Mouse (Mus musculus): Measurements from ENCODE around the gene Aloxe3.

Gene Aloxe3

GRCm38 (mm10) chr11:69123693-69124497 lies 1.8 kb upstream of the Aloxe3 start:
- peak; percentile 90 to 91 for DNase-seq (ENCODE audit: low spot score in 2 of 2)

GRCm38 (mm10) chr11:69124498-69124847 lies 1.2 kb upstream of the Aloxe3 start:
- DNase-seq (ENCODE audit: low spot score in 2 of 2) = no peak

DNA sequence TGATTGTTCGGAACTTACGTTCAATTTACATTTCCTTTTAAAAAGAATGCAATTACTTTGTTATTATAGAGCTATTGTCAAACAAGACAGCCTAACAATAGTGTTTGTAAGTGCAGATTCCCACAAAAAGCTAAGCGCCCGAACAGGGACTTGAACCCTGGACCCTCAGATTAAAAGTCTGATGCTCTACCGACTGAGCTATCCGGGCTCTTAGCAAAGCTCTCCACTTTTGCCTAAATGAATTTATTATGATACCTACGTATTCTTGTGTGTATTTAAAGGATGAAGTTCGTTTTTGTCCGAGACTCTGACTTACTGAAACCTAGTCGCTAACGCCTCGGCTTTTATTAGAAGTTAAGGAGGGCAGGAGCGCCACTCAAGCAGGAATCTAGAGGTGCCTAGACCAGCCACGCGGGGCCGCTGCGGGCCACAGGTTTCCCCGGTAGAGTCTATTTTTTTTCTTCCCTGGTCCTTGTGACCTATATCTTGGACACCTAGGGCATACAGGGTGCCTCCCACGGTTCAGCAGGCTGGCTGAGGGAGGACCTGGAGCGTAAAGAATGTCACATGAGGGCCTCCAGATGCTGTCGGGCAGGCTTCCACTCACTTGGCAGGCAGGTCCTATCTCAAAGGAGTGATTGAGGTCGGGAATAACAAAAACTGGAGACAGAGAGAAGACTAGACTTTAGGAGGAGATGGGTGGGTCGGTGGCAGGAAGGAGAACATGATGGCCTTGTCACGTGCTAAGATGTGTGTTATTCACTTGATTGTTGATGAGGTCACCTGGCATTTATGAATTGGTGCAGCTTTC lies 450 bp upstream of the Aloxe3 start:
- peak; percentile 69 to 74 for DNase-seq (ENCODE audit: low spot score in 2 of 2)

DNA sequence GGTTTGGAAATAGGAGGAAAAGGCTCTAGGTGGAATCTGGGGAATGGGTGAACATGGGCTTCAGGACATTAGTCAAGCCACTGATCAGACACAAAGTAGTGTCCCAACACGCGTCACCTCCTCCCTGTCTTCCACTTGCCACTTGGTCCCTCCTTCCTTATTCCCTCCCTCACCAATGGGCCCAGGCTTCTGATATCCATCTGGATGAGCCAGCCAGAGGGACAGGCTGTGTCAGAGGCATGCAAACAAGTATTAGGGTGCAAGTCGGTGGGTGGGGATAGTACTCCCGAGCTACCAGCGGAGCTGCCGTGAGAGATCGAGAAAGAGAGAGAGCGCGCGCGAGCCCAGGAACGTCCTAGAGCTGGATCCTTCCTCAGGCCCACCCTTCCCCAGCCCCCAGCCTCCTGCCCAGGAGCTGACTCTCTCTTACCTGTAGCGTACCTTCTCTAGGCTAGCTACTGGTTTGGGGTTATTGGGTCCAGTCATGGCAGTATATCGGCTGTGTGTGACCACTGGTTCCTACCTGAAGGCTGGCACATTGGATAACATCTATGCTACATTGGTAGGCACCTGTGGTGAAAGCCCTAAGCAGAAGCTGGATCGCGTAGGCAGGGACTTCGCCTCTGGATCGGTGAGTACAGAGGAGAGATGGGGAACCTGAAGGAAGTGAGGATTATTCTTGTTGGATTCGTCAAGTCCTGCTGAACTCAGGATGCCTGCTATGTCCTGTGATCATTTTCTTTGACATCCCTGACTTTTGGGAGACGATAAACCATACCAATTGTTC lies 416 bp downstream of the Aloxe3 start:
- no peak for DNase-seq (ENCODE audit: low spot score in 2 of 2)

DNA sequence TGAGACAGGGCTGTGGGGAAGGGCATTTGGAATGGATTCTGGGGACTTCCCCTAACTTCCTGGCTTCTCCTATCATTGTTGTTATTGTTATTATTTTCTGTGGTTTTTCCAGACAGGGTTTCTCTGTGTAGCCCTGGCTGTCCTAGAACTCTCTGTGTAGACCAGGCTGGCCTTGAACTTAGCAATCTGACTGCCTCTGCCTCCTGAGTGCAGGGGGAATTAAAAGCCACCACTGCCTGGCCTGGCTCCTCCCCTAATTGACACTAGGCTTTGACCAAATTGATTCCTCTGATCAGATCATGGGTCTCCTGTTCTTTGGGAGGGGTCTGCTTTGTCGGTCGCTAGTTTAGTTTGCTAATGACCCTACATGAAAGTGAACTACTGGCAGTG lies 1.0 kb downstream of the Aloxe3 start:
- DNase-seq (ENCODE audit: low spot score in 2 of 2) = no peak

- no peak for DNase-seq (ENCODE audit: low spot score in 2 of 2)
Observed at GRCm38 (mm10) chr11:69128426-69129122, 2.9 kb downstream of the Aloxe3 start.

DNA sequence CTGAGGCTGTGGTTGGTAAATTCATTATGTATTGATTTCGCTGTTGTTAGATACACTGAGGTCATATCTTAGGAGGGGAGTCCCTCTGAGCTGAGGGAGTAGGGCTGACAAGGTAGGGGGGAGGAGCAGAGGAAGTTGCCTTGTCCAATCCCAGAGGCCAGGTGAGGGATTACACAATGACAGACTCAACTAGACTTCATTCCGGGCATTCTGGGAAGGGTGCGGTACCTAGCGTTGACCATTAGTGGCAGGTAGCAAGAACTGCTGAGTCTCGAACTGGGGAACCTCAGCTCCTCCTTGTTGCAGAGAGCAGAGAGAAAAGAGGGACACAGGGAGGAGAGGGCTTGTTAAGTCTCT lies 7.8 kb downstream of the Aloxe3 start:
- DNase-seq (ENCODE audit: low spot score in 2 of 2) = no peak

DNA sequence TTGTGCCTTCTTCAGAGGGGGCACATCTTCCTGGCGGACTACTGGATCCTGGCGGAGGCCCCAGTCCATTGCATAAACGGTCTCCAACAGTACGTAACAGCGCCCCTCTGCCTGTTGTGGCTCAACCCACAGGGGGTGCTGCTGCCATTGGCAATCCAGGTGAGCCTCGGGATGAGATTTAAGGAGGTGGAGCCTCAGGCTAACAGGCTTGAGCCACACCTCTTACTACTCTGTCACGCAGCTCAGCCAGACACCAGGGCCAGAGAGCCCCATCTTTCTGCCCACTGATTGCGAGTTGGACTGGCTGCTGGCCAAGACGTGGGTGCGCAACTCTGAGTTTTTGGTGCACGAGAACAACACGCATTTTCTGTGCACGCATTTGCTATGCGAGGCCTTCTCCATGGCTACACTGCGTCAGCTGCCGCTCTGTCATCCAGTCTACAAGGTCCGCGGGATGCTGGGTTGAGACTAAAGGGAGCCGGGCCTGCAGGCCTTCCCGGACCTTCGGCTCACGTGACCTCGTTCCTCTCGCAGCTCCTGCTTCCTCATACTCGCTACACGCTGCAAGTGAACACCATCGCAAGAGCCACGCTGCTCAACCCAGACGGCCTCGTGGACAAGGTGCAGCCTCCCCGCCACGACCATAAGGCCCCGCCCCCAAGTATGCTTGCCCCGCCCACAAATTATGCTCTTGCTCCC lies 8.4 kb downstream of the Aloxe3 start:
- peak; percentile 84 to 85 for DNase-seq (ENCODE audit: low spot score in 2 of 2)

GRCm38 (mm10) chr11:69134622-69134968 lies 8.9 kb downstream of the Aloxe3 start:
- DNase-seq (ENCODE audit: low spot score in 2 of 2) = no peak

GRCm38 (mm10) chr11:69135361-69135760 lies 9.7 kb downstream of the Aloxe3 start:
- no peak for DNase-seq (ENCODE audit: low spot score in 2 of 2)

DNA sequence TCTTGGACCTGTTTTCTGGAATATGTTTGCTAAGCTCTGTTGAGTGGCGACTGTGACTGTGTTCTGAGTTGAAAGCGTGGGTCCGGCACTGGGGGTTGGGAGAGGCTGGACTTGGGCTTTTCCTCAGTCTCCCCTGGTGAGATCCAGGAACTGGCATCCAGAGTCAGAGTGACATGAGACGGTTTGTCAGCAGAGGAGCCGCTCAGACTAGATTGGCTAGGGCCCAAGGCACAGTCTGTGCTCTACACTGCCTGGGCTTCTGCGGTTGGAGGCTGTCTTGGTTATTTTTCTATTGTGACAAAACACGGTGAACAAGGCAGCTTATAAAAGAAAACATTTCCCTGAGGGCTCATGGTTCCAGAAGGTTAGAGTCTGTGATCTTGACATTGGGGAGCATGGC lies 21.9 kb downstream of the Aloxe3 start:
- no peak for DNase-seq (ENCODE audit: low spot score in 2 of 2)

GRCm38 (mm10) chr11:69148451-69148960 lies 22.8 kb downstream of the Aloxe3 start:
- DNase-seq (ENCODE audit: low spot score in 2 of 2) = no peak

DNA sequence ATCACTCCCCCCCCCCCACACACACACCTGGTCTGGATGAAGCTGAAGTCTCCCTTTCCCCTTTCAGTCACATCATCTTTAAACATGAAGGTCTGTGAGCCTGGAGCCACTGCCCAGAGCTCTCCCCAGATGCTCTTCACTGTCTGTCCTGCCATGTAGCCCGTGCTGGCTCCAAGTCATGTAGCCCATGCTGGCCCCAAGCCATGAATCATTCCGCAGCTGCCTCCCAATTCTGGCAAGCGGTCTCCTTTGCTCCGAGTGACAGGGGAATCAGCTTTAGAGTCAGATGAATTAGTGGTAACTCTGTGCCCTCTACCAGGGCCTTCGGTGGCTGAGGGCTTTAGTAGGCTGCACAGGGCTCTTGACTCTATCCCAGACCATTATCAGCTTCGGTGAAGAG lies 24.0 kb downstream of the Aloxe3 start:
- DNase-seq (ENCODE audit: low spot score in 2 of 2) = no peak

DNA sequence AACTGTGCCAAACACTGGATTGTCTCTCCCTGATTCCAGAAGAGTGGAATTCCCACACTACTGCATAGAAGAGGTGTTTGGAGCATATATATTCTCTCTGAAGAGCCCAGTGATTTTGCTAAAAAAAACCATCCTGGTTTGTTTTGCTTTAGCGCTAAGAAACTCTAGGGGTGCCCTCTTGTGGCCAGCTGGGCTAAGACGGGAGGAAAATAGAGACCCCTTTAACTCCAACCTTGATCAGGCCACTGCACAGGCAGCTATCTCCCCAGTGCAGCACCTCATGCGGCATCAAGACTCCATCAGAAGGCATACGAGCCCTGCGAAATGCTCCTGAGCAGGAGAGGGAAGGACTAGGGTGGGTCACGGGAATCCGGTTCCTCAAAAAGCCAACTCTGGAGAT lies 24.7 kb downstream of the Aloxe3 start:
- no peak for DNase-seq (ENCODE audit: low spot score in 2 of 2)

DNA sequence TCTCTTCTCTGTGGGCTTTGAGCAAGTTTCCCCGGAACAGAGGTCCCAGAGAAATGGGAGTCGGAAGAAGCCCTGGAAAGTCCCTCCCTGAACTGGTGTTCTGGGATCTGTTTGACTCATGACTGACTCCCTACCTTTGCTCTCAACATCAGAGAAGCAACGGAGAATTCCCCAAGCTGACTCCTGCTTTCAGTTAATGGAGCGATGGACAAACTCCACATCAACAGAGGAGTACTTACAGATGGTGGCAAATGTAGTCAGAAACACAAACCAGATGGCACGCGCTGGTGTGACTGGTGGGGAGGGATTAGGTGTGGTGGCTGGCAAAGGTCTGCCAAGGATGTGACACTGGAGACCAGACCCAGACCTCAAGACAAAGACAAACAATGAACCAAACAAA lies 25.3 kb downstream of the Aloxe3 start:
- no peak for DNase-seq (ENCODE audit: low spot score in 2 of 2)

DNA sequence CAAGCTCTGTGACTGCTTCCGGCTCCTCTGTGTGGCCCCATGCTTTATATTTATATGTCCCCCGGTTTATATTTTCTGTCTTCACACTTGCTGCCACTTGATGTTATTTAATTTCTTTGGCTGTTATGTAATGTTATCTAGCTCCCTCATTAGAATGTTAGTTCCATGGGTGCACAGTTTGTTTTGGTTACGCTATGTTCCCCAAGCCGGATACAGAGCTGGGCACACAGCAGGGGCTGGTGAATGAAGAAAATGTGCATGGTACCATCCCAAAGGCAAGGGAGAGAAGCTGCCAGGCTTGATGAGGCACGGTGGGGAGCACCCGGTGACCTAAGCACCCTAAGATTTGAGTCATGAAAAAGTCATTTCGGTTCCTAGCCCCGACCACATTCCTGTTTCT lies 28.1 kb downstream of the Aloxe3 start:
- no peak for DNase-seq (ENCODE audit: low spot score in 2 of 2)

GRCm38 (mm10) chr11:69155351-69155750 lies 29.7 kb downstream of the Aloxe3 start:
- peak in 1 of 2 experiments; percentile 29 for DNase-seq (ENCODE audit: low spot score in 2 of 2)

GRCm38 (mm10) chr11:69156800-69157199 lies 31.1 kb downstream of the Aloxe3 start, which contains the start of gene Alox12b:
TSS of gene Alox12b (plus strand) at chr11:69156989.
- peak; percentile 30 to 38 for DNase-seq (ENCODE audit: low spot score in 2 of 2)

DNA sequence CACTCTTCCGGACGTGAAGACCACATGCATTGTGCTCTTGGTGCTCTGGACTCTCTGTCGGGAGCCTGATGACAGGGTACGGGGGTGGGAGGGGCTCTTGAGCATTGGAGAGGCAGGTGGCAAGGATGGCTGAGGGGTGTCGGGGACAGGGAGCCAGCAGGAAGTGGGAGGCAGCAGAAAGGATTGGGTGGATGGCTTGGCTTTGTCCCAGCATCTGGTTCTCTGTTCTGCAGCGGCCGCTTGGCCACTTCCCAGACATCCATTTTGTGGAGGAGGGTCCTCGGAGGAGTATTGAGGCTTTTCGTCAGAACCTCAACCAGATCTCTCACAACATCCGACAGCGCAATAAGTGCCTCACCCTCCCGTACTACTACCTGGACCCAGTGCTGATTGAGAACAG lies 43.6 kb downstream of the Aloxe3 start:
- peak; percentile 48 to 58 for DNase-seq (ENCODE audit: low spot score in 2 of 2)

GRCm38 (mm10) chr11:69171626-69172025 lies 45.9 kb downstream of the Aloxe3 start:
- DNase-seq (ENCODE audit: low spot score in 2 of 2) = no peak

GRCm38 (mm10) chr11:69172606-69173005 lies 46.9 kb downstream of the Aloxe3 start:
- DNase-seq (ENCODE audit: low spot score in 2 of 2) = no peak

All from right cerebral cortex, postnatal 36 days (tissue).